Mouse (Mus musculus): ENCODE data around the gene Rnf41.

Rnf41 gene

GRCm38 (mm10) chr10:128385902-128386301, 25.6 kb upstream of the Rnf41 start:
- no peak for DNase-seq (ENCODE audit: low read depth in 1 of 2, low spot score in 2 of 2)

- no peak for DNase-seq (ENCODE audit: low read depth in 1 of 2, low spot score in 2 of 2)
Observed at GRCm38 (mm10) chr10:128388941-128389340, 22.5 kb upstream of the Rnf41 start.

GRCm38 (mm10) chr10:128389570-128389969, 21.9 kb upstream of the Rnf41 start:
- DNase-seq (ENCODE audit: low read depth in 1 of 2, low spot score in 2 of 2), result no peak

GRCm38 (mm10) chr10:128390366-128390765, 21.1 kb upstream of the Rnf41 start:
- DNase-seq (ENCODE audit: low read depth in 1 of 2, low spot score in 2 of 2), result no peak

GRCm38 (mm10) chr10:128391850-128392249, 19.6 kb upstream of the Rnf41 start:
- no peak for DNase-seq (ENCODE audit: low read depth in 1 of 2, low spot score in 2 of 2)

- no peak for DNase-seq (ENCODE audit: low read depth in 1 of 2, low spot score in 2 of 2)
Observed at GRCm38 (mm10) chr10:128396017-128396673, 15.3 kb upstream of the Rnf41 start.

- no peak for DNase-seq (ENCODE audit: low read depth in 1 of 2, low spot score in 2 of 2)
Observed at GRCm38 (mm10) chr10:128396716-128397264, 14.7 kb upstream of the Rnf41 start.

- DNase-seq (ENCODE audit: low read depth in 1 of 2, low spot score in 2 of 2), result no peak
Observed at GRCm38 (mm10) chr10:128397466-128397865, 14.0 kb upstream of the Rnf41 start.

- DNase-seq (ENCODE audit: low read depth in 1 of 2, low spot score in 2 of 2), result no peak
Observed at GRCm38 (mm10) chr10:128400338-128400737, 11.1 kb upstream of the Rnf41 start.

- no peak for DNase-seq (ENCODE audit: low read depth in 1 of 2, low spot score in 2 of 2)
Observed at GRCm38 (mm10) chr10:128401056-128401455, 10.4 kb upstream of the Rnf41 start, which contains the start of gene Slc39a5. Gene Slc39a5, minus strand, starts transcription at chr10:128401229.

GRCm38 (mm10) chr10:128401638-128402037, 9.8 kb upstream of the Rnf41 start:
- DNase-seq (ENCODE audit: low read depth in 1 of 2, low spot score in 2 of 2), result no peak

- no peak for DNase-seq (ENCODE audit: low read depth in 1 of 2, low spot score in 2 of 2)
Observed at GRCm38 (mm10) chr10:128403931-128404330, 7.5 kb upstream of the Rnf41 start.

- no peak for DNase-seq (ENCODE audit: low read depth in 1 of 2, low spot score in 2 of 2)
Observed at GRCm38 (mm10) chr10:128408591-128409535, 2.6 kb upstream of the Rnf41 start.

- DNase-seq (ENCODE audit: low read depth in 1 of 2, low spot score in 2 of 2), result peak; percentile 93 to 95
Observed at GRCm38 (mm10) chr10:128409692-128410559, 1.5 kb upstream of the Rnf41 start.

GRCm38 (mm10) chr10:128410560-128410845, 954 bp upstream of the Rnf41 start:
- DNase-seq (ENCODE audit: low read depth in 1 of 2, low spot score in 2 of 2), result no peak

- no peak for DNase-seq (ENCODE audit: low read depth in 1 of 2, low spot score in 2 of 2)
Observed at GRCm38 (mm10) chr10:128412055-128412381, 561 bp downstream of the Rnf41 start.

- DNase-seq (ENCODE audit: low read depth in 1 of 2, low spot score in 2 of 2), result no peak
Observed at GRCm38 (mm10) chr10:128412558-128412957, 1.1 kb downstream of the Rnf41 start.

GRCm38 (mm10) chr10:128413076-128413475, 1.6 kb downstream of the Rnf41 start:
- DNase-seq (ENCODE audit: low read depth in 1 of 2, low spot score in 2 of 2), result no peak

- no peak for DNase-seq (ENCODE audit: low read depth in 1 of 2, low spot score in 2 of 2)
Observed at GRCm38 (mm10) chr10:128414848-128415247, 3.4 kb downstream of the Rnf41 start.

GRCm38 (mm10) chr10:128422426-128422825, 11.0 kb downstream of the Rnf41 start:
- DNase-seq (ENCODE audit: low read depth in 1 of 2, low spot score in 2 of 2), result no peak

GRCm38 (mm10) chr10:128424604-128425003, 13.1 kb downstream of the Rnf41 start:
- no peak for DNase-seq (ENCODE audit: low read depth in 1 of 2, low spot score in 2 of 2)

Measured in monocyte, adult 2 months (primary cell).